Mouse (Mus musculus) large intestine, adult 2 months (tissue): ENCODE data around the gene Igsf9b. TPM values are rescaled to one million over a fixed set of nuclear protein-coding genes. Genes with fewer than 3 reads are reported as not detected.

Source experiments
- DNase-seq: peaks from one replicate; pipeline ENCODE4 v3.0.0-alpha.2; 2012; ENCODE audit warnings: low read depth, low spot score
- WGBS: fragments of 180-500 bp; shearing (Covaris S2); methylation state at CpG from one replicate; pipeline ENCODE4 v1.1.7; 2018; 5-methylcytosine and 5-hydroxymethylcytosine counted together
- polyA plus RNA-seq: library from polyadenylated mRNA; depleted of rRNA; stranded (reverse); fragments of >200 nt; gene quantifications from 2 replicates; pipeline ENCODE4 v1.2.3, GENCODE M21; 2012; rRNA removed

The Igsf9b gene
- 1.4 and 2.0 TPM in 2 replicates for polyA plus RNA-seq

GRCm38 (mm10) chr9:27298411-27299285, at the start of gene Igsf9b:
TSS of gene Igsf9b (plus strand) at chr9:27299204.
- peak; percentile 86 for DNase-seq
- 2% methylated on average over 40 of the region's 40 CpGs for WGBS

GRCm38 (mm10) chr9:27252034-27252714, 46.8 kb upstream of the Igsf9b start:
- WGBS, result 70% methylated on average over 7 of the region's 7 CpGs
- no peak for DNase-seq

- DNase-seq, result no peak
- 69% methylated on average over 6 of the region's 6 CpGs for WGBS
These were observed 42.5 kb upstream of the Igsf9b start for GRCm38 (mm10) chr9:27256454-27256853.

GRCm38 (mm10) chr9:27260378-27260947, 38.5 kb upstream of the Igsf9b start:
- WGBS, result 72% methylated on average over 3 of the region's 3 CpGs
- no peak for DNase-seq

GRCm38 (mm10) chr9:27261905-27262304, 37.1 kb upstream of the Igsf9b start:
- DNase-seq, result no peak
- 67% methylated on average over 2 of the region's 2 CpGs for WGBS

- 54% methylated on average over 3 of the region's 3 CpGs for WGBS
- no peak for DNase-seq
These were observed 34.0 kb upstream of the Igsf9b start for GRCm38 (mm10) chr9:27265009-27265408.

- WGBS, result 81% methylated on average over 5 of the region's 5 CpGs
- no peak for DNase-seq
These were observed 31.1 kb upstream of the Igsf9b start for GRCm38 (mm10) chr9:27267878-27268277.

- peak; percentile 11 for DNase-seq
- WGBS, result 57% methylated on average over 4 of the region's 4 CpGs
These were observed 30.5 kb upstream of the Igsf9b start for GRCm38 (mm10) chr9:27268493-27268892.

- DNase-seq, result no peak
- 72% methylated on average over 4 of the region's 4 CpGs for WGBS
These were observed 29.7 kb upstream of the Igsf9b start for GRCm38 (mm10) chr9:27269322-27269721.

- 69% methylated on average over 2 of the region's 2 CpGs for WGBS
- peak; percentile 14 for DNase-seq
These were observed 29.1 kb upstream of the Igsf9b start for GRCm38 (mm10) chr9:27269904-27270303.

- no peak for DNase-seq
- WGBS, result 94% methylated on average over 2 of the region's 2 CpGs
These were observed 27.1 kb upstream of the Igsf9b start for GRCm38 (mm10) chr9:27271899-27272298.

- 90% methylated on average over 1 of the region's 1 CpGs for WGBS
- no peak for DNase-seq
These were observed 26.1 kb upstream of the Igsf9b start for GRCm38 (mm10) chr9:27272858-27273257.

- 59% methylated on average over 8 of the region's 8 CpGs for WGBS
- no peak for DNase-seq
These were observed 22.6 kb upstream of the Igsf9b start for GRCm38 (mm10) chr9:27276282-27276839.

- no peak for DNase-seq
- WGBS, result 46% methylated on average over 5 of the region's 5 CpGs
These were observed 21.5 kb upstream of the Igsf9b start for GRCm38 (mm10) chr9:27277401-27278087.

GRCm38 (mm10) chr9:27279041-27279440, 20.0 kb upstream of the Igsf9b start:
- DNase-seq, result no peak
- WGBS, result 72% methylated on average over 1 of the region's 1 CpGs

GRCm38 (mm10) chr9:27280976-27281375, 18.0 kb upstream of the Igsf9b start:
- no peak for DNase-seq
- 65% methylated on average over 4 of the region's 4 CpGs for WGBS

GRCm38 (mm10) chr9:27285719-27286249, 13.2 kb upstream of the Igsf9b start:
- no peak for DNase-seq
- 58% methylated on average over 3 of the region's 3 CpGs for WGBS

GRCm38 (mm10) chr9:27286296-27286695, 12.7 kb upstream of the Igsf9b start:
- no peak for DNase-seq
- 65% methylated on average over 4 of the region's 4 CpGs for WGBS

- WGBS, result 77% methylated on average over 4 of the region's 4 CpGs
- no peak for DNase-seq
These were observed 12.1 kb upstream of the Igsf9b start for GRCm38 (mm10) chr9:27286859-27287258.
